Mouse (Mus musculus) ES-Bruce4 (cell line): ENCODE measurements around the gene Twnk.

Experiments used
- CTCF ChIP-seq: IDR thresholded peaks from one replicate; pipeline ENCODE4 v1.8.1; 2011; ENCODE audit warnings: low read depth, low read length
- EP300 ChIP-seq: IDR thresholded peaks from 2 replicates; pipeline ENCODE4 v1.6.1; 2011; ENCODE audit warnings: low read depth, low read length; ENCODE audit not compliant: insufficient read depth
- POLR2A ChIP-seq: IDR thresholded peaks from one replicate; pipeline ENCODE4 v1.8.1; 2011; ENCODE audit warnings: low read length; ENCODE audit not compliant: insufficient read depth

DNA sequence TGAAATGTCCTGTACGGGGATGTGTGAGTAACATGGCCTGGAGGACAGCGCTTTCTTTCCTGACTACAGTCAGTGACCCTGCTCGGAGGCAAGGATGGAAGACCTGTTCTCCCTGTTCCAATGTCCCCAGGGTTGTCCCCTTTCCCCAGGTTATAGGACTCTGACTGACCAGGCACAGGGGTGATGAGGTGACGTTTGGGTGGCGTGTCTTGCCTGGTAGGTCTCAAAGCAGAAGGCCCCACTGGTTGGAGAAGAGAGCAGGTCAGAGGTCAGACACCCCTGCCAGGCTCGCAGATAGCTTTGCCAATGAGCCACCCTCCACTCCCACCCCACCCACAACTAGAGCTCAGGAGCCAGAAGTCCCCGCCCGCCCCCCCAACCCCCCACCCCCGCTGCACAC lies 24.1 kb downstream of the Twnk start:
- TF ChIP-seq CTCF (no peak), POLR2A (no peak), EP300 (no peak)
